Mouse (Mus musculus): Measurements from ENCODE around the gene Rfx8.
A peak's percentile ranks its signal among the peaks of the same experiment; 100 is the strongest.

Gene Rfx8

GRCm38 (mm10) chr1:39720632-39721350 lies at the start of gene Rfx8:
Gene Rfx8, minus strand, starts transcription at chr1:39720997.
- peak; percentile 44 for DNase-seq (ENCODE audit: low read depth, low spot score)

GRCm38 (mm10) chr1:39770436-39770835 lies 49.6 kb upstream of the Rfx8 start:
- DNase-seq (ENCODE audit: low read depth, low spot score): no peak

- DNase-seq (ENCODE audit: low read depth, low spot score): no peak
These were observed 47.2 kb upstream of the Rfx8 start for GRCm38 (mm10) chr1:39768017-39768416.

- DNase-seq (ENCODE audit: low read depth, low spot score): no peak
These were observed 45.2 kb upstream of the Rfx8 start for GRCm38 (mm10) chr1:39765854-39766493.

GRCm38 (mm10) chr1:39762025-39762370 lies 41.2 kb upstream of the Rfx8 start:
- DNase-seq (ENCODE audit: low read depth, low spot score): peak; percentile 83

GRCm38 (mm10) chr1:39761211-39762024 lies 40.6 kb upstream of the Rfx8 start:
- DNase-seq (ENCODE audit: low read depth, low spot score): peak; percentile 75

GRCm38 (mm10) chr1:39760181-39760715 lies 39.5 kb upstream of the Rfx8 start:
- DNase-seq (ENCODE audit: low read depth, low spot score): no peak

- no peak for DNase-seq (ENCODE audit: low read depth, low spot score)
These were observed 38.7 kb upstream of the Rfx8 start for GRCm38 (mm10) chr1:39759231-39760175.

GRCm38 (mm10) chr1:39758244-39758643 lies 37.4 kb upstream of the Rfx8 start:
- DNase-seq (ENCODE audit: low read depth, low spot score): peak; percentile 59

- no peak for DNase-seq (ENCODE audit: low read depth, low spot score)
These were observed 36.2 kb upstream of the Rfx8 start for GRCm38 (mm10) chr1:39756952-39757351.

GRCm38 (mm10) chr1:39754224-39754957 lies 33.6 kb upstream of the Rfx8 start:
- no peak for DNase-seq (ENCODE audit: low read depth, low spot score)

- no peak for DNase-seq (ENCODE audit: low read depth, low spot score)
These were observed 30.7 kb upstream of the Rfx8 start for GRCm38 (mm10) chr1:39751537-39751936.

GRCm38 (mm10) chr1:39749664-39750063 lies 28.9 kb upstream of the Rfx8 start:
- DNase-seq (ENCODE audit: low read depth, low spot score): no peak

- no peak for DNase-seq (ENCODE audit: low read depth, low spot score)
These were observed 28.4 kb upstream of the Rfx8 start for GRCm38 (mm10) chr1:39749214-39749613.

- DNase-seq (ENCODE audit: low read depth, low spot score): no peak
These were observed 27.9 kb upstream of the Rfx8 start for GRCm38 (mm10) chr1:39748666-39749065.

GRCm38 (mm10) chr1:39746464-39746863 lies 25.7 kb upstream of the Rfx8 start:
- DNase-seq (ENCODE audit: low read depth, low spot score): no peak

- DNase-seq (ENCODE audit: low read depth, low spot score): no peak
These were observed 20.2 kb upstream of the Rfx8 start for GRCm38 (mm10) chr1:39740948-39741347.

- DNase-seq (ENCODE audit: low read depth, low spot score): no peak
These were observed 19.2 kb upstream of the Rfx8 start for GRCm38 (mm10) chr1:39740002-39740401.

GRCm38 (mm10) chr1:39735927-39736604 lies 15.3 kb upstream of the Rfx8 start:
- DNase-seq (ENCODE audit: low read depth, low spot score): peak; percentile 50

- no peak for DNase-seq (ENCODE audit: low read depth, low spot score)
These were observed 14.7 kb upstream of the Rfx8 start for GRCm38 (mm10) chr1:39735493-39735892.
